Mouse (Mus musculus): ENCODE measurements around the gene Prcd.

- TF ChIP-seq ZC3H11A (IDR thresholded peaks at IDR 0.05; ENCODE audit: borderline replicate concordance, low read depth, low read length) (no peak), HCFC1 (IDR thresholded peaks at IDR 0.05; ENCODE audit: borderline replicate concordance, insufficient read depth, low read length) (no peak), CHD2 (IDR thresholded peaks at IDR 0.05; ENCODE audit: low read depth, low read length) (no peak)
Measured at GRCm38 (mm10) chr11:116627072-116628020, 26.0 kb upstream of the Prcd start.
